In genomic region chr13:99394694-99395093, GRCm38 (mm10) we compare ENCODE assay signal across 16 mouse cellular contexts. TPM values are rescaled to one million over a fixed set of nuclear protein-coding genes. Genes with fewer than 3 reads are reported as not detected.
A peak's percentile ranks its signal among the peaks of the same experiment; 100 is the strongest.
DNase-seq lines count a peak whose midpoint lies in the region; ATAC-seq and TF ChIP-seq lines count a peak whose summit lies in the region.
"Had no signal": no experiment of that assay in that cellular context is flagged by ENCODE, and none has a peak within 500 bp of the region (broad histone marks: within the 10 kb centered on the region; RNA-seq: fewer than 3 reads in every experiment).

No protein-coding gene starts in this region.

- H3K4me3 ChIP-seq in forebrain, embryonic 10.5 days: no peak overlapping the region
- no peak overlapping the region for H3K4me3 ChIP-seq in forebrain, embryonic 15.5 days
- no peak overlapping the region for H3K4me3 ChIP-seq in hindbrain, postnatal 0 days (ENCODE audit: low read length)
- no peak overlapping the region for H3K4me3 ChIP-seq in hindbrain, embryonic 16.5 days (ENCODE audit: low read length)
- no peak overlapping the region for H3K4me3 ChIP-seq in lung, embryonic 14.5 days (ENCODE audit: low read depth, low read length)
- no peak overlapping the region for H3K4me3 ChIP-seq in midbrain, embryonic 14.5 days (replicated peaks; ENCODE audit: low read depth, low read length)
- H3K4me3 ChIP-seq: limb, embryonic 13.5 days had no signal

- H3K4me2 ChIP-seq in forebrain, embryonic 15.5 days (replicated peaks): no peak overlapping the region
- no peak overlapping the region for H3K4me2 ChIP-seq in hindbrain, postnatal 0 days (ENCODE audit: low read depth, low read length)
- H3K4me2 ChIP-seq in hindbrain, embryonic 16.5 days (ENCODE audit: low read length): no peak overlapping the region
- H3K4me2 ChIP-seq in lung, embryonic 14.5 days: no peak overlapping the region
- no peak overlapping the region for H3K4me2 ChIP-seq in midbrain, embryonic 14.5 days (ENCODE audit: low read length)
- H3K4me2 ChIP-seq: limb, embryonic 13.5 days had no signal

- no peak for ATAC-seq in forebrain, embryonic 15.5 days (replicated peaks)
- no peak for ATAC-seq in hindbrain, postnatal 0 days
- no peak for ATAC-seq in hindbrain, embryonic 16.5 days
- no peak for ATAC-seq in lung, embryonic 14.5 days (ENCODE audit: insufficient read depth)
- ATAC-seq in midbrain, embryonic 14.5 days (ENCODE audit: low FRiP score, low TSS enrichment): no peak
- ATAC-seq: intestine, embryonic 16.5 days had no signal

- WGBS in forebrain, embryonic 10.5 days: 58% methylated on average over 3 of the region's 3 CpGs
- 50% methylated on average over 3 of the region's 3 CpGs for WGBS in forebrain, embryonic 15.5 days
- WGBS in hindbrain, postnatal 0 days: 56% methylated on average over 3 of the region's 3 CpGs
- WGBS in hindbrain, embryonic 16.5 days: 54% methylated on average over 3 of the region's 3 CpGs
- 67% methylated on average over 3 of the region's 3 CpGs for WGBS in lung, embryonic 14.5 days
- 38% methylated on average over 3 of the region's 3 CpGs for WGBS in midbrain, embryonic 14.5 days

- no peak for DNase-seq in forebrain, embryonic 10.5 days (ENCODE audit: extremely low spot score, low spot score)
- peak; percentile 14 for DNase-seq in hindbrain, postnatal 0 days (ENCODE audit: low spot score)
- no peak for DNase-seq in lung, embryonic 14.5 days
- no peak for DNase-seq in lung, postnatal 10 days
- peak; percentile 46 for DNase-seq in midbrain, embryonic 14.5 days
- no peak for DNase-seq in frontal cortex, adult 2 months (ENCODE audit: extremely low spot score in 1 of 2, low spot score in 1 of 2)
- DNase-seq: adrenal gland, postnatal 10 days; cerebellum, postnatal 25 days; layer of hippocampus, postnatal 36 days; lung, postnatal 14 days; right cerebral cortex, postnatal 25 days; thymus, postnatal 14 days had no signal

- H3K36me3 ChIP-seq in forebrain, embryonic 10.5 days (replicated peaks): peaks cover 26% of the 10 kb centered on the region
- H3K36me3 ChIP-seq in forebrain, embryonic 15.5 days: no peaks in the 10 kb centered on the region
- no peaks in the 10 kb centered on the region for H3K36me3 ChIP-seq in hindbrain, postnatal 0 days (ENCODE audit: insufficient read depth, low read length)
- H3K36me3 ChIP-seq in hindbrain, embryonic 16.5 days (ENCODE audit: control insufficient read depth, insufficient read depth, low read length): no peaks in the 10 kb centered on the region
- H3K36me3 ChIP-seq in lung, embryonic 14.5 days (ENCODE audit: insufficient read depth): no peaks in the 10 kb centered on the region
- no peaks in the 10 kb centered on the region for H3K36me3 ChIP-seq in midbrain, embryonic 14.5 days (ENCODE audit: control insufficient read depth, insufficient read depth, low read length)
- H3K36me3 ChIP-seq: limb, embryonic 13.5 days had no signal

- no peak overlapping the region for H3K9ac ChIP-seq in forebrain, embryonic 15.5 days (replicated peaks)
- H3K9ac ChIP-seq in hindbrain, postnatal 0 days (replicated peaks; ENCODE audit: low read length): no peak overlapping the region
- no peak overlapping the region for H3K9ac ChIP-seq in hindbrain, embryonic 16.5 days (ENCODE audit: low read depth, low read length)
- H3K9ac ChIP-seq in lung, embryonic 14.5 days: no peak overlapping the region
- no peak overlapping the region for H3K9ac ChIP-seq in midbrain, embryonic 14.5 days (replicated peaks; ENCODE audit: low read length)
- H3K9ac ChIP-seq: limb, embryonic 13.5 days had no signal

- no peaks in the 10 kb centered on the region for H3K27me3 ChIP-seq in forebrain, embryonic 10.5 days (ENCODE audit: poor library complexity, severe bottlenecking)
- H3K27me3 ChIP-seq in forebrain, embryonic 15.5 days: no peaks in the 10 kb centered on the region
- H3K27me3 ChIP-seq in hindbrain, postnatal 0 days (ENCODE audit: insufficient read depth, low read length): no peaks in the 10 kb centered on the region
- no peaks in the 10 kb centered on the region for H3K27me3 ChIP-seq in hindbrain, embryonic 16.5 days (replicated peaks; ENCODE audit: control insufficient read depth, insufficient read depth, low read length)
- H3K27me3 ChIP-seq in lung, embryonic 14.5 days (ENCODE audit: insufficient read depth, low read length): no peaks in the 10 kb centered on the region
- H3K27me3 ChIP-seq in midbrain, embryonic 14.5 days (ENCODE audit: control insufficient read depth, insufficient read depth, low read length): no peaks in the 10 kb centered on the region
- H3K27me3 ChIP-seq: limb, embryonic 13.5 days had no signal

- H3K4me1 ChIP-seq in forebrain, embryonic 10.5 days: peaks cover 49% of the 10 kb centered on the region
- peaks cover 36% of the 10 kb centered on the region for H3K4me1 ChIP-seq in forebrain, embryonic 15.5 days
- peaks cover 8% of the 10 kb centered on the region for H3K4me1 ChIP-seq in hindbrain, postnatal 0 days (ENCODE audit: insufficient read depth, low read length)
- H3K4me1 ChIP-seq in hindbrain, embryonic 16.5 days (ENCODE audit: control insufficient read depth, insufficient read depth, low read depth, low read length): peaks cover 15% of the 10 kb centered on the region
- H3K4me1 ChIP-seq in lung, embryonic 14.5 days (ENCODE audit: insufficient read depth): no peaks in the 10 kb centered on the region
- peaks cover 25% of the 10 kb centered on the region for H3K4me1 ChIP-seq in midbrain, embryonic 14.5 days (ENCODE audit: control insufficient read depth, insufficient read depth, low read length)

- peak overlapping the region; percentile 78 for H3K27ac ChIP-seq in forebrain, embryonic 10.5 days
- no peak overlapping the region for H3K27ac ChIP-seq in forebrain, embryonic 15.5 days (replicated peaks)
- no peak overlapping the region for H3K27ac ChIP-seq in hindbrain, postnatal 0 days
- no peak overlapping the region for H3K27ac ChIP-seq in hindbrain, embryonic 16.5 days (ENCODE audit: low read depth, low read length)
- no peak overlapping the region for H3K27ac ChIP-seq in lung, embryonic 14.5 days (ENCODE audit: low read depth)
- H3K27ac ChIP-seq in midbrain, embryonic 14.5 days (replicated peaks; ENCODE audit: low read depth, low read length): 0 out of 2 replicates have a peak overlapping the region, but pooled peaks have one; percentile 37
- H3K27ac ChIP-seq: limb, embryonic 13.5 days had no signal

- peak; percentile 61 for TF ChIP-seq CTCF in hindbrain, postnatal 0 days (IDR thresholded peaks at IDR 0.05; ENCODE audit: low read depth)
- TF ChIP-seq CTCF in lung, embryonic 14.5 days (IDR thresholded peaks at IDR 0.05; ENCODE audit: low read depth): peak; percentile 35

- no peaks in the 10 kb centered on the region for H3K9me3 ChIP-seq in forebrain, embryonic 10.5 days
- H3K9me3 ChIP-seq in forebrain, embryonic 15.5 days: no peaks in the 10 kb centered on the region
- H3K9me3 ChIP-seq in hindbrain, postnatal 0 days (ENCODE audit: low read length): no peaks in the 10 kb centered on the region
- no peaks in the 10 kb centered on the region for H3K9me3 ChIP-seq in hindbrain, embryonic 16.5 days (ENCODE audit: control insufficient read depth, low read length)
- no peaks in the 10 kb centered on the region for H3K9me3 ChIP-seq in lung, embryonic 14.5 days (ENCODE audit: low read depth, low read length)
- no peaks in the 10 kb centered on the region for H3K9me3 ChIP-seq in midbrain, embryonic 14.5 days (ENCODE audit: control insufficient read depth, low read length)
- H3K9me3 ChIP-seq: limb, embryonic 13.5 days had no signal

RNA-seq across cellular contexts. Expression of gene Mrps27, which starts 50.1 kb away (rescaled TPM):
- 84.1 and 85.3 TPM in 2 replicates for polyA plus RNA-seq in forebrain, embryonic 10.5 days (2016; fragmentation: Nextera tagmentation; extraction: Ambion mirVana)
- 39.8 and 46.6 TPM in 2 replicates for polyA plus RNA-seq in forebrain, embryonic 15.5 days (2015; fragmentation: Nextera tagmentation; extraction: Ambion mirVana)
- 16.2 and 17.5 TPM in 2 replicates for total RNA-seq in hindbrain, postnatal 0 days (2014; rRNA removed)
- polyA plus RNA-seq in hindbrain, postnatal 0 days (2015; fragmentation: Nextera tagmentation; extraction: Ambion mirVana): 41.3 and 41.7 TPM in 2 replicates
- polyA plus RNA-seq in hindbrain, embryonic 16.5 days (2015; fragmentation: Nextera tagmentation; extraction: Ambion mirVana): 46.8 and 47.6 TPM in 2 replicates
- polyA plus RNA-seq in lung, embryonic 14.5 days (2014; fragmentation: Nextera tagmentation; extraction: Ambion mirVana): 60.9 and 63.0 TPM in 2 replicates
- 36.5 and 38.2 TPM in 2 replicates for polyA plus RNA-seq in midbrain, embryonic 14.5 days (2014; fragmentation: Nextera tagmentation; extraction: Ambion mirVana)
- polyA plus RNA-seq in frontal cortex, adult 2 months (2012; rRNA removed): 29.7 and 33.5 TPM in 2 replicates

RNA-seq across cellular contexts. Expression of gene Ptcd2, which starts 50.2 kb away (rescaled TPM):
- polyA plus RNA-seq in forebrain, embryonic 10.5 days (2016; fragmentation: Nextera tagmentation; extraction: Ambion mirVana): 54.6 and 56.4 TPM in 2 replicates
- polyA plus RNA-seq in forebrain, embryonic 15.5 days (2015; fragmentation: Nextera tagmentation; extraction: Ambion mirVana): 51.3 and 56.3 TPM in 2 replicates
- total RNA-seq in hindbrain, postnatal 0 days (2014; rRNA removed): 29.3 and 38.2 TPM in 2 replicates
- 51.2 and 52.8 TPM in 2 replicates for polyA plus RNA-seq in hindbrain, postnatal 0 days (2015; fragmentation: Nextera tagmentation; extraction: Ambion mirVana)
- 53.6 and 59.4 TPM in 2 replicates for polyA plus RNA-seq in hindbrain, embryonic 16.5 days (2015; fragmentation: Nextera tagmentation; extraction: Ambion mirVana)
- 47.3 and 48.8 TPM in 2 replicates for polyA plus RNA-seq in lung, embryonic 14.5 days (2014; fragmentation: Nextera tagmentation; extraction: Ambion mirVana)
- polyA plus RNA-seq in midbrain, embryonic 14.5 days (2014; fragmentation: Nextera tagmentation; extraction: Ambion mirVana): 57.3 and 62.2 TPM in 2 replicates
- 33.3 and 35.3 TPM in 2 replicates for polyA plus RNA-seq in frontal cortex, adult 2 months (2012; rRNA removed)

Comparison
In these comparisons a context has a peak if more than half of its experiments do, and no peak if none do; other contexts are left out.
1. H3K27ac ChIP-seq: peak in forebrain, embryonic 10.5 days (single experiment) and midbrain, embryonic 14.5 days (single experiment); none in forebrain, embryonic 15.5 days (single experiment), hindbrain, postnatal 0 days (single experiment), hindbrain, embryonic 16.5 days (single experiment) and lung, embryonic 14.5 days (single experiment).
2. DNase-seq: peak in hindbrain, postnatal 0 days (single experiment) and midbrain, embryonic 14.5 days (single experiment); none in forebrain, embryonic 10.5 days (single experiment), lung, embryonic 14.5 days (single experiment), lung, postnatal 10 days (single experiment) and frontal cortex, adult 2 months (0 of 2).